Mouse (Mus musculus): ENCODE results near the gene Cd33. TPM values are rescaled to one million over a fixed set of nuclear protein-coding genes. Genes with fewer than 3 reads are reported as not detected.

Cd33 gene
- polyA plus RNA-seq, 1 experiment: under 0.01 TPM

DNA sequence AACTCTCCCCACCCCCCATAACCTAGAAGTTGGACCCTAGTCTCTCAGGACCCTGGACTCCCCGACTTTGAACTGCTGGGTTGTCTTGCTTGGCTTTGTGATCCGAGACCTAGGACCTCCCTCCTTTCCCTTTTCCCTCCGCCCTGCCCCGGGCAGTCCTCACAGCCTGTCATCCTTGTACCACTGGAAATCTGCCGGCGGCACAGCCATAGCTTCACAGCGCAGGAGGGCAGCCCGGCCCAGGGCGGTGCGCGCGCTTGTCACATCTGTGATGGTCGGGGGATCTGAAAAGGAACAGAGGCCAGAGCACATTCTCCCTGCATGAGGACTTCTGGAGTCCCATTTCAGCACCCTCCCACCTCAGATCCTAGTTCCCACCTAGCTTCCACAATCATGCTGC is 67.9 kb downstream of the Cd33 start:
- H3K27me3 ChIP-seq (ENCODE audit: control insufficient read depth, insufficient read depth, insufficient read length): no peaks in the 10 kb centered on the region
- no peaks in the 10 kb centered on the region for H3K36me3 ChIP-seq (ENCODE audit: control insufficient read depth, insufficient read depth)
- H3K4me3 ChIP-seq (ENCODE audit: insufficient read depth, poor library complexity, severe bottlenecking): no peak overlapping the region
- TF ChIP-seq CEBPB (IDR thresholded peaks at IDR 0.05; ENCODE audit: low read depth) (no peak), FOSL1 (IDR thresholded peaks at IDR 0.05; ENCODE audit: insufficient read depth, low read length, poor library complexity, severe bottlenecking) (no peak), CTCF (IDR thresholded peaks at IDR 0.05; ENCODE audit: control insufficient read depth, insufficient read depth, insufficient read length) (no peak), MYOD1 (IDR thresholded peaks at IDR 0.05; ENCODE audit: control insufficient read depth, insufficient read length, low read depth) (no peak), MYOG (IDR thresholded peaks at IDR 0.05; ENCODE audit: control insufficient read depth, extremely low read depth, insufficient read length) (no peak), USF1 (IDR thresholded peaks at IDR 0.05; ENCODE audit: low read depth) (no peak), MAX (IDR thresholded peaks at IDR 0.05) (no peak)
- no peaks in the 10 kb centered on the region for H3K79me3 ChIP-seq (ENCODE audit: low read depth)
- no peaks in the 10 kb centered on the region for H3K79me2 ChIP-seq (ENCODE audit: control insufficient read depth, insufficient read depth)
- no peak overlapping the region for H3ac ChIP-seq (ENCODE audit: control insufficient read depth, insufficient read length, low read depth)

DNA sequence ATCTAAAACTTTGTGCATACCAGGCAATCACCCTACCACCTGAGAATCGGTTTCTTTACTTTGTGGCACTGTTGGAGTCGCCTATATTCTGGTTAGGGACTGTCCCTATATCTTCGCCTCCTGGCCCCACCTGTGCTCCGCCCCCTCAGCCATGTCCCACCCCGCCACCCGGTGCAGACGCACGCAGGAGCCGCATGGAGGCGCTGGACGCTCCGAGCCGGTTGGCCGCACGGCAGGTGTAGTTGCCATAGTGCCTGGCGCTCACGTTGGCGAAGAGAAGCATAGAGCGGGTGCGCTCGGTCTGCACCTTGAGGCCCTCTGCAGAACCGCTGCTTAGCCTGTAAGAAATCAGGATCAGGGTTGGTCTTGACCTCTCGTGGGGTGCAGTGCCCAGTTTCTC is 68.5 kb downstream of the Cd33 start:
- Histone ChIP-seq H3K27me3 (ENCODE audit: control insufficient read depth, insufficient read depth, insufficient read length) (no peaks in the 10 kb centered on the region), H3K36me3 (ENCODE audit: control insufficient read depth, insufficient read depth) (no peaks in the 10 kb centered on the region), H3K79me3 (ENCODE audit: low read depth) (no peaks in the 10 kb centered on the region), H3K79me2 (ENCODE audit: control insufficient read depth, insufficient read depth) (no peaks in the 10 kb centered on the region), H3ac (ENCODE audit: control insufficient read depth, insufficient read length, low read depth) (no peak overlapping the region), H3K4me3 (ENCODE audit: insufficient read depth, poor library complexity, severe bottlenecking) (no peak overlapping the region)
- TF ChIP-seq MYOD1 (IDR thresholded peaks at IDR 0.05; ENCODE audit: control insufficient read depth, insufficient read length, low read depth) (no peak), USF1 (IDR thresholded peaks at IDR 0.05; ENCODE audit: low read depth) (no peak), MAX (IDR thresholded peaks at IDR 0.05) (no peak), CTCF (IDR thresholded peaks at IDR 0.05; ENCODE audit: control insufficient read depth, insufficient read depth, insufficient read length) (no peak), FOSL1 (IDR thresholded peaks at IDR 0.05; ENCODE audit: insufficient read depth, low read length, poor library complexity, severe bottlenecking) (no peak), MYOG (IDR thresholded peaks at IDR 0.05; ENCODE audit: control insufficient read depth, extremely low read depth, insufficient read length) (no peak), CEBPB (IDR thresholded peaks at IDR 0.05; ENCODE audit: low read depth) (no peak)

Other genes starting within 250 kb of the Cd33 start
- 2.5 TPM for gene Zfp715, start 231.1 kb downstream of the Cd33 start, polyA plus RNA-seq (2012; fragmentation: generic; extraction: Trizol)
- gene Siglecf, start 193.1 kb downstream of the Cd33 start, polyA plus RNA-seq (2012; fragmentation: generic; extraction: Trizol): not detected
- 1.6 TPM for gene Siglecg, start 136.2 kb downstream of the Cd33 start, polyA plus RNA-seq (2012; fragmentation: generic; extraction: Trizol)
- gene Lim2, start 116.8 kb downstream of the Cd33 start, polyA plus RNA-seq (2012; fragmentation: generic; extraction: Trizol): 0.01 TPM
- gene Nkg7, start 107.4 kb downstream of the Cd33 start, polyA plus RNA-seq (2012; fragmentation: generic; extraction: Trizol): 0.08 TPM
- not detected for gene Cldnd2, start 103.6 kb downstream of the Cd33 start, polyA plus RNA-seq (2012; fragmentation: generic; extraction: Trizol)
- 296 TPM for gene Etfb, start 100.3 kb downstream of the Cd33 start, polyA plus RNA-seq (2012; fragmentation: generic; extraction: Trizol)
- gene Gm45233, start 100.3 kb downstream of the Cd33 start, polyA plus RNA-seq (2012; fragmentation: generic; extraction: Trizol): 0.09 TPM
- gene Vsig10l, start 81.3 kb downstream of the Cd33 start, polyA plus RNA-seq (2012; fragmentation: generic; extraction: Trizol): 1.2 TPM
- gene Iglon5, start 54.4 kb downstream of the Cd33 start, polyA plus RNA-seq (2012; fragmentation: generic; extraction: Trizol): 1.8 TPM
- gene 4931406B18Rik, start 38.5 kb downstream of the Cd33 start, polyA plus RNA-seq (2012; fragmentation: generic; extraction: Trizol): not detected
- gene Zfp658, start 17.8 kb upstream of the Cd33 start, polyA plus RNA-seq (2012; fragmentation: generic; extraction: Trizol): 0.90 TPM
- 2.1 TPM for gene Zfp719, start 35.2 kb upstream of the Cd33 start, polyA plus RNA-seq (2012; fragmentation: generic; extraction: Trizol)
- not detected for gene Zfp819, start 62.7 kb upstream of the Cd33 start, polyA plus RNA-seq (2012; fragmentation: generic; extraction: Trizol)
- not detected for gene Ceacam18, start 90.3 kb upstream of the Cd33 start, polyA plus RNA-seq (2012; fragmentation: generic; extraction: Trizol)
- not detected for gene Siglece, start 115.7 kb upstream of the Cd33 start, polyA plus RNA-seq (2012; fragmentation: generic; extraction: Trizol)
- gene Ctu1, start 127.6 kb upstream of the Cd33 start, polyA plus RNA-seq (2012; fragmentation: generic; extraction: Trizol): 12.4 TPM
- not detected for gene Klk14, start 146.0 kb upstream of the Cd33 start, polyA plus RNA-seq (2012; fragmentation: generic; extraction: Trizol)
- not detected for gene Klk13, start 168.1 kb upstream of the Cd33 start, polyA plus RNA-seq (2012; fragmentation: generic; extraction: Trizol)
- gene Klk12, start 224.5 kb upstream of the Cd33 start, polyA plus RNA-seq (2012; fragmentation: generic; extraction: Trizol): not detected
- not detected for gene Klk11, start 230.2 kb upstream of the Cd33 start, polyA plus RNA-seq (2012; fragmentation: generic; extraction: Trizol)
- 2.1 TPM for gene Klk10, start 236.6 kb upstream of the Cd33 start, polyA plus RNA-seq (2012; fragmentation: generic; extraction: Trizol)
- 0.16 TPM for gene Klk9, start 247.5 kb upstream of the Cd33 start, polyA plus RNA-seq (2012; fragmentation: generic; extraction: Trizol)